Mouse (Mus musculus) cerebellum, adult 11 months (tissue): ENCODE results near the gene Gsap.
"Not testable (repeated sequence)": the region's sequence is repeated elsewhere in the genome, so short reads cannot be mapped to it uniquely, and the experiment has no call there.

Experiments used
- DNase-seq: peaks from one replicate; pipeline ENCODE4 v3.0.0; 2022

Gsap gene

GRCm38 (mm10) chr5:21329672-21330665 lies 143.9 kb downstream of the Gsap start:
- no peak for DNase-seq

- DNase-seq = no peak
Observed at GRCm38 (mm10) chr5:21331656-21332055, 145.6 kb downstream of the Gsap start.

GRCm38 (mm10) chr5:21332119-21332518 lies 146.1 kb downstream of the Gsap start:
- no peak for DNase-seq

GRCm38 (mm10) chr5:21342265-21342664 lies 156.2 kb downstream of the Gsap start:
- DNase-seq = not testable (repeated sequence)

GRCm38 (mm10) chr5:21348366-21348765 lies 162.3 kb downstream of the Gsap start:
- DNase-seq = no peak

GRCm38 (mm10) chr5:21351678-21352077 lies 165.6 kb downstream of the Gsap start:
- no peak for DNase-seq

- no peak for DNase-seq
Observed at GRCm38 (mm10) chr5:21358648-21359047, 172.6 kb downstream of the Gsap start.

GRCm38 (mm10) chr5:21363343-21363742 lies 177.3 kb downstream of the Gsap start:
- DNase-seq = no peak
